Mouse (Mus musculus) heart, adult 2 months (tissue): ENCODE measurements around the gene Gm49358.

ENCODE experiments used
- CTCF ChIP-seq: fragments of 200-600 bp; IDR thresholded peaks from 2 replicates; pipeline ENCODE4 v1.8.1; 2022; ENCODE audit warnings: antibody characterized with exemption, mild to moderate bottlenecking, moderate library complexity
- EP300 ChIP-seq: fragments of 200-500 bp; IDR thresholded peaks from 2 replicates; pipeline ENCODE4 v1.6.1; 2011; ENCODE audit warnings: low read depth, low read length, control low read depth; ENCODE audit not compliant: insufficient read depth
- POLR2A ChIP-seq: fragments of 200-500 bp; IDR thresholded peaks from 2 replicates; pipeline ENCODE4 v1.6.1; 2011; ENCODE audit warnings: mild to moderate bottlenecking, low read depth, low read length, control low read depth; ENCODE audit not compliant: insufficient read depth

DNA sequence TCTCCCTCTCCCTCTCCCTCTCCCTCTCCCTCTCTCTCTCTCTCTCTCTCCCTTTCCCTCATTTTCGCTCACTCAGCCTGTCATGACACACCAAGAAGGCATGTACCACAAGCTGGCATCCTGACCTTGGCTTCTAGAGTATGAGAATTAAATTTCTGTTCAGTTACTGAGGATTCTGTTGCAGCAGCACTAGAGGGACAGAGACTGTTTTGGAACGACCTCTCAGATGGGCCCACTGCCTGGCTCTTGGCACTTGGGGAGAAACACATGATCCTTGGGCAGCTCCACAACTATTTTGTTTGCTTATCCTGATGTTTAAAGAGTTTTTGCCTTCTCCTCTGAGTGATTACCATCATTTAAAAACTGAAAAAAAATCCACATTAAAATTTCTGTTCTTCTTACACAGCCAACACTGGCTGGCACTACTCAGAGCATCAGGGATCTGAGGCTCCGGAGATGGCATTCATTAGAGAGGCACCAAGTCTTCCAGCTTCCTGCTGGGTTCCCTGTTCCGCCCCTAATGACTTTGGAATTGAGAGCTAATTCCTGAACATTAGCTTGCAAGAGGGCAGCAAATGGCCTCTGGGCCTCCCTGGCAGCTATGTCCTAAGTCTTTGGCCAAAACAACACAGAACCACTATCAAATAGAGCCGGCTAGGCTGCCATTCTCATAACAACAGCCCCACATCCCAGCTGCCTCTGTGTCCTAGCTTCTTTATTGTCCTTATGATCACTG lies 116.5 kb downstream of the Gm49358 start:
- TF ChIP-seq CTCF (no peak), POLR2A (no peak), EP300 (no peak)
